Mouse (Mus musculus) layer of hippocampus, adult 9-10 months (tissue): ENCODE measurements around the gene Cfap100.

ENCODE experiments used
- DNase-seq: peaks from one replicate; pipeline ENCODE4 v3.0.0; 2022; ENCODE audit warnings: low spot score

Cfap100 gene

GRCm38 (mm10) chr6:90377708-90378107, 50.9 kb downstream of the Cfap100 start:
- DNase-seq, result no peak

- DNase-seq, result no peak
Observed at GRCm38 (mm10) chr6:90374647-90375046, 54.0 kb downstream of the Cfap100 start.

DNA sequence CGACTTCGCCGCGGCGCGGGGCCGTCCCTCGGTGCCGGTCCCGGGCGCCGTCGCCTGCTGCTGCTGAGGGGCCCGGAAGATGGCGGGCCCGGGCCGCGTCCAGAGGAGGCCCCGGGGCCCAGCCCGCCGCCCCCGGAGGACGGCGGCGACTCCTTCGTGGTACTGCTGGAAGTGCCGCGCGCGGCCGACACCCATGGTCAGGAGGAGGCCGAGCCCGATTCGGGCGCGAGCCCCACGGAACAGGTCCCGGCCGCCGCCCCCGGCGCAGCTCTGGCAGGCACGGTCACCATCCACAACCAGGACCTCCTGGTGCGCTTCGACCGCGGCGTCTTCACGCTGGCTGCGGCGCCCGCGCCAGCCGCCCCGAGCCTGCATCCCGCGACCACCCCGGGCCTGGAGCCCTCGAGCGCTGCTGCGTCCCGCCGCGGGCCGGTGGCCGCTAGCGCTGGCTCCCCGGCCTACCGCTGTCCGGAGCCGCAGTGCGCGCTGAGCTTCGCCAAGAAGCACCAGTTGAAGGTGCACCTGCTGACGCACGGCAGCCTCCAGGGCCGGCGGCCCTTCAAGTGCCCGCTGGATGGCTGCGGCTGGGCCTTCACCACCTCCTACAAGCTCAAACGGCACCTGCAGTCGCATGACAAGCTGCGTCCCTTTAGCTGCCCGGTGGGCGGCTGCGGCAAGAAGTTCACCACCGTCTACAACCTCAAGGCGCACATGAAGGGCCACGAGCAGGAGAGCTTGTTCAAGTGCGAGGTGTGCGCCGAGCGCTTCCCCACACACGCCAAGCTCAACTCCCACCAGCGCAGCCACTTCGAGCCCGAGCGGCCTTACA, 58.7 kb downstream of the Cfap100 start:
- no peak for DNase-seq

- peak; percentile 98 for DNase-seq
Observed at GRCm38 (mm10) chr6:90368976-90369724, 59.4 kb downstream of the Cfap100 start, which contains the start of gene Zxdc. TSS of gene Zxdc (plus strand) at chr6:90369492.

DNA sequence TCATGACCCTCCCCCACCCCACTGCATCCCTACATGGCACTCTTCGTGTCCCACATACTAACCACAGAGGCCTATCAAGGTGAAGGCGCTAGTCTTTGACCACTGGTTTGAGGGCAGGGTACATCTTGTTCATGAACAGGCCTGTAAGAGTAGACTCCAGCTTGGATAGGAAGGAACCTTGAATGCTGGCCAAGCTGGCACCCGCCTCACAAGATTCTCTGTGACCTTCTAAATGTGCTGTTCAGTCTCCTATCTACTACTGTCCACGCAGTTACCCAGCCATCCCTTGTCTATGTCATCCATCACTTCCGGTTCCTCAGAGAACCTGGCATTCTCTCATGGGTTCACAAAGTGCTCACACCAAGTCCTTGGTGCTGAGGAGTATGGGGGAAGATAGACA, 65.3 kb downstream of the Cfap100 start:
- DNase-seq, result no peak

DNA sequence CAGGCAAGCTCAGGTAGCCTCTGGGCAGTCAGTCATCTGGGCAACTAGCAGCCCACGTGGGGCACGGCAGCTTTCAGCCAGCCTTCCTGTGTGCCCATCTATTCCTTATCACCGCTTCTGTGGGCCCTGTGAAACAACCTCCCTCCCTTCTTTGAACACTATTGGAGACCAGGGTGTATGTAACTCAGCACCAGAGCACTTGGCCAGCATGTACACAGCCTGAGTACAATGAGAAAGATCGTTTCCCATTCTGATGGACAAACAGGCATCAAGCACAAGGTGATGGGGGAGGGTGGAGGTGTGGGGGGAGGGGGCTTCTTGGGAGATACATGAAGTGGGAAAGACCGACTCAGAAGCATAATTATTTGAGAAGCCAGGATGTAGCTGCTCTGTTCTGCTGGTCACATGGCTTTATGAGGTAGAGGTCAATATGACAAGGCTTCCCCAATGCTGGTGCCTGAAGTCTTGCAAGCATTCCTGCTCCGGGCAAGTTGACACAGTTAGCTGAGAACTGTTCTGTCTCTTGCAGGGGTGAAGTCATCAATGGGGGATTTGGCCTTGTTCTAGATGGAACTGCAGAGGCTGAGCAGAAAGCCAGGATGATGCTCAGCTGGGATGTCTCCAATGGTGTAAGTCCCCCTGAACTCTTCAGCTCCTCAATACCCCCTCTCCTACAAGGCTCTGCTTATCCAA, 67.5 kb downstream of the Cfap100 start:
- DNase-seq, result no peak

GRCm38 (mm10) chr6:90360024-90360781, 68.4 kb downstream of the Cfap100 start:
- no peak for DNase-seq

DNA sequence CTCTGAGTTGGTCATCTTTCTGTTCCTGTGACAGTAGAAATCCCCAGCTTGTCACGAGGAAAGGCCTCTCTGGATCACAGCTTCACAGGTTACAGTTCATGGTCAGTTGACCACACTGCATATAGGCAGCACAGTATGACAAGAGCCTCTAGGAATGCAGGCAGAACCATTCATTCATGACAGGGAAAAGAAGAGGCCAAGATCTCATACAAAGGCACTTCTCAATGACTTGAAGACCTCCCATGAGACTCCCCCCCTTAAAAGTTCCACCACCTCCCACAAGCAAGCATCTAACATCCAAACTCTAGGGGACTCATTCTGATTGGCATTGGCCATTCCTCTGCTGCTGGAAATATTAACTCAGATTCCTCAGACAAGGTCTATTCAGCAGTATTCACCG, 69.2 kb downstream of the Cfap100 start:
- no peak for DNase-seq

DNA sequence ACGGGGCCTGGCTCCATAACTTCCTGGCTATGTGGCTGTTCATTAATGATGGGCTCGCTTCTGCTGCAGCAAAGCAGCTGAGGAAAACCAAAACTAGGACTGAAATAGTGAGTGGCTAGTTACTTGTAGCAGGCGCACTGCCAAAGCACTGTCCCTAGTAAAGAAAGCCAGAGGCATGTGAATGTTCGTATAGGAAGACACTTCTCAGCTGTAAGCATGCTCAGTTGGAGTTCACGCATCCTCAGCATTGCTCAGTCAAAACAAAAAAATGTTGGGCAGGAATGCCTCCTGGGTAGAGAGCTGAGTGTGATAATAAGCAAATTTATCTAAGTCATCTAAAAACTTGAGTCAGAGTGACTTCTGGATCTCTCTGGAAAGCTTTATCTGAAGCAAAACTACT, 70.5 kb downstream of the Cfap100 start:
- no peak for DNase-seq
